Mouse (Mus musculus): ENCODE measurements around the gene Gnaz.
A peak's percentile ranks its signal among the peaks of the same experiment; 100 is the strongest.
"Not testable (repeated sequence)": the region's sequence is repeated elsewhere in the genome, so short reads cannot be mapped to it uniquely, and the experiment has no call there.

Gnaz gene

DNA sequence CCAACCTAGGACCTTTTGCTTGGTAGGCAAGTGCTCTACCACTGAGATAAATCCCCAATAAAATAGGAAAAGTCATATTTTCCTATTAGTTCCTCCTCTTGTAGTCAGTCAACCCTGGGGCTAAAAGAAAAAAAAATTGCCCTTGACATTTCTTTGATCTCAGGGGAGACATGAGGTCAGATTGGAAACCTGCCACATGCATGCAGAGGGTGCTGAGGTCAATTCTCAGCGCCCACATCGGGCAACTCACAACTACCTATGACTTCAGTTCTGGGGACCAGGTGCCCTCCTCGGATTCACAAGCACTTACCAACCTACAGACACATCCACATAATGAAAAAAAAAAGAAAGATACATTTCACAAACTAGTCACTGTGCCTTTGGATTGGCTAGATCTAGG lies 63.3 kb downstream of the Gnaz start:
- DNase-seq = no peak

DNA sequence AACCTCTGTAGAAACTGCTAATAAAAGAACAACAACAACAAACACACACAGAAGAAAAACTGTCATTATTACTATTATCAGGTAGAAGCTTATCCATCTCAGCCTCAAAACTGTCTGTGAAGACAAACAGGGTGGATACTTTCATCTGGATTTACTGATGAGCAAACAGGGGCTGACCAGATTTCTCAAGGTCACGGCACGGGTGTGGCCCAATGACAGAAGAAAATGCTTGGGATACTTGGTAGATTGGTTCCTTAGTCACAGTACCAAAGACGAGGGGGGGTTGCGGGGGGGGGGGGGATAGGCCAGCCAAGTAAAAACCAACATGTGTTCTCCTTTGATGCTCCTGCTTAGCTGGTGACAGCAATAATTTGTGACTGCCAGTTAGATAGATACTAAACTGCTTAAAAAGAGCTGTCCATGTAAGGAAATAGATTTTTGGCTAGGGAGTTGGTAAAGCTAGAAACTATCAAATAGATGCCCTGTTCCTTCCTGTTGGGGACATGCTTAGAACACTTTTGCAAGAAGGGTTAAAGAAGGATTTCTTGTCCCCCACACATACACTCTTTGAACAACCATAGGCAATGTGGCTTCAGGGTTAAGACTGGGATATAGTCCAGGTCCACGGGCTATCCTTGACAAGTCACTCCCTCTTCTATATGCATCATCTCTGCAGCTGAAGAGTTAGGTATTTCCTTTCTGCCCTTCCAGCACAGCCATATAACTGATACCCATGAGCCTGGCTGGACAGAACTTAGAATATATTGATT lies 64.6 kb downstream of the Gnaz start:
- no peak for DNase-seq

DNA sequence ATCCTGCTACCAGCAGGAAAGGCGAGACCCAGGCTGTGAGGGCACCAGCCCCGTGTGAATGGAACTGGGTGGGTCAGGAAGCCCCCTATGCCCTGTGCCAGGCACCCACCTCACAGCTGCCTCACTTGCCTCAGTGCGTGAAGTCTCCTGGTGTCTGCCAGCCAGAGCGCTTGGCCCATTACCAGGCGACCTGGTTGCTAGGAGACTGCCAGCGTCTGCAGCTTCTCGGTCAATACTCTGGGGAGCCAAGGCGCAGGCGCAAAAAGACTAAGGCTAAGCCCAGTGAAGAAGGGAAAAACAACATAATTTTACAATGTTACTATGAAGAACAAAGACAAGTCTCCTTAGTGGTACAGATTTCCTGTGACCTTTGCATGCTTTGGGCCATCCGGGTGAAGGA lies 65.4 kb downstream of the Gnaz start, which contains the start of gene Rsph14:
Rsph14 (minus strand) TSS at position 192 of the 400 bp plus-strand sequence.
- peak; percentile 68 to 84 for DNase-seq

DNA sequence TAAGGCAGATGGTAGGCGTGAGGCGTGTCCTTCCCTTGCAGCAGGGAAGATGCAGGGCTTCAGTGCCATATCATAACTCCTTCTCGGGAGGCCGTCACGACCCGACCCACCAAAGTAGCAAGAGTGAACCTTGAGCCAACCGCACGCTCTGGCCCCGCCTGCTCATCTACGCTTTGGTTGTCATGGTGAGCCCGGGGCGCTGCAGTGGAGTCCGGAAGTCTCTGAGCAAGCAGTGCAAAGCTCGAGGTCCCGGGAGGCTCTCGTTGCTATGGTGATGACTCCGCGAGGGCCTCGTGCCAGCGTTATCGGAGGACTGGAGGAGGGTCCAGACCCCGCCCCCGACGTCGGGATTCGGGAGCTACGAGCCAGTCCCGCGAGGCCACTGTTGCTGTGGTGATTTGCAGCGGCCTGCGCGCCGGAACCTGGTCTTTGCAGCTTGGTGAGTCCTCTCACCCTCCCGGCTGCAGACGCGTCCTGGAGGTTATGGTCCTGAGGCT lies 70.0 kb downstream of the Gnaz start, which contains the start of gene Rab36:
Rab36 (plus strand) TSS at position 176 of the 497 bp plus-strand sequence.
- peak; percentile 83 to 90 for DNase-seq

DNA sequence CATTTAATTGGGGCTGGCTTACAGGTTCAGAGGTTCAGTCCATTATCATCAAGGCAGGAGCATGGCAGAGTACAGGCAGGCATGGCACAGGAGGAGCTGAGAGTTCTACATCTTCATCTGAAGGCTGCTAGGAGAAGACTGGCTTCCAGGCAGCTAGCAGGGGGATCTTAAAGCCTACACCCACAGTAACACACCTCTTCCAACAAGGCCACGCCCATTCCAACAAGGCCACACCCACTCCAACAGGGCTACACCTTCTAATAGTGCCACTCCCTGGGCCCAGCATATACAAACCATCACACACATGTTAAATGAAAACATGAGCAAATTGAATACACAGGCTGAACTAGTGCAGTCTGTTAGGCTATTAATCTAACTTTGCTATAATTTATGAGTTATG lies 75.1 kb downstream of the Gnaz start:
- not testable (repeated sequence) for DNase-seq

DNA sequence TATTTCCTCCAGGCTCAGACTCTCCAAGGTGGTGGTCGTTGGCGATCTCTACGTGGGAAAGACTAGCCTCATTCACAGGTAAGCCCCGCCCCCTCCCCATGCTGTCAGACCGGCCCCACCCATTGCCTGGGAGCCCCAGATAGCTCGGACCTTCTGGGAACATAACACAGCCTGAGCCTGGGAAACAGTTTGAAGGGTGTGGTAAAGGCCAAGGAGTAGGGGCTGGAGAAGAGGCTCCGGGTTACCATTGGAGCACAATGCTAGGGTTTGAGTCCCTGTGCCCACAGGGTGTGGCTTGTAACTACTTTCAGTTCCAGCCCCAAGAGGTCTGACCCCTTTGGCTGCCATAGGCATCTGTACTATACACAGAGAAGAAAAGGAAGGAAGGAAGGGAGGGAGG lies 77.5 kb downstream of the Gnaz start:
- no peak for DNase-seq

DNA sequence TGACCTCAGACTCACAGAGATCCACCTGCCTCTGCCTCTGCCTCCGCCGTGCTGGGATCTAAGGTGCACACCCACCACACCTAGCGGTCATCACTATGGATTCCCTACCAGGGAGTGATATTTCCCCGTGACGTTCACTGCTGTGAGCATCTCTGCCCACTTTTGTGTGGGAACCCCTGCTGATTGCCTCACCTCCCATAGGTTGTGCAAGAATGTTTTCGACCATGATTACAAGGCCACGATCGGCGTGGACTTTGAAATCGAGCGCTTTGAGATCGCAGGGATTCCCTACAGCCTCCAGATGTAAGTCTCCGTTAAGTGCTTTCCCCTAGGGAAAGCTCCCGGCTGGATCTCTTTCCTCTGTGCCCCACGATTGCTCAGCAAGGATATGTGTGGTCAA lies 78.9 kb downstream of the Gnaz start:
- no peak for DNase-seq

DNA sequence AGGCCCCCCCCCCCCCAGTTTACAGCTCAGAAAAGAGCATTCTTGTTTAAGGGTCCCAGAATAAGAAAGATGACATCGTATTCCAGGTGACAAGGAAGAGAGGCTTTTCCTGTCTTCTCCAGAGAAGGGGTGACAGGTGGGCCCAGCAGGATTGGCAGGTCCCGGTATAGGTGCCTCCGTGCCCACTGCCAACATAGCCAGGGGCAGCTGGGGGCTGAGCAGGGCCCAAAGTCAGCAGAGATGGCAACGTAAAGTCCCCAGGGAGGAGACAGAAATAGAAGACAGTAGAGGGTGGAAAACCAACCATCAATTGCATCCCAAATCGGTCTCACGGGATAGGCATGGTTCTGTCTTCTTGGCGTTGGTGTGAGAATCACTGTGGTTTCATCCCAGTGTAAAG lies 81.7 kb downstream of the Gnaz start:
- no peak for DNase-seq

DNA sequence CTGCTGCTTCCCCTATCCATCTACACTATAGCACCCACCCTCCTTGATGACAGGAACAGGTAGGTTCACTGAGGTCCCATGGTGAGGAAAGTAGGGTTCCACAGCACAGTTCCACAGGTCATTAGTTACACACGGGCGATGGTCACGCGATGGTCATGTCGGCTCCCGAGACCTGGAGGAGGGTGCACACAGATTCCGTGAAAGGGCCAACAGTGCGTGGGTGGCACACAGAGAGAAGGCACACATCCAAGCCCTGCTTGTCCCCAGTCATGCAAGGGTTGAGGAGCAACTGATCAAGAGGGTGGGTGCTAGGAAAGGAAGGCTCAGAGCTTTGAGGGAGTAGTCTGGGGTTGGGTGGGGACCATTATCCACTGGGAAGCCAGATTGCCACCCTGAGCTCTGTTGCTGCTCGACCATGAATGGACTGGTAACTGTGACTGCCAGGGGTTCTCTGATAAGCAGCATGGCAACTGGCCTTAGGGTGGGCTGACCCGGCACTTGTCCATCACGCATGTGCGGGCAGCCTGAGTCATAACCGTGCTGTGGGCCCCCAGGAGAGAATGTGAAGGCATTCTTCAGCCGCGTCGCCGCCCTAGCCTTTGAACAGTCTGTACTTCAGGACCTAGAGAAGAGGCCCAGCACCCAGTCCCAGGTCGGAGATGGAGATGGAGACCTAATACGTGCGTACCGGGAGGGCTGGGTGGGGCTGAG lies 84.5 kb downstream of the Gnaz start:
- DNase-seq = peak; percentile 46 to 54

DNA sequence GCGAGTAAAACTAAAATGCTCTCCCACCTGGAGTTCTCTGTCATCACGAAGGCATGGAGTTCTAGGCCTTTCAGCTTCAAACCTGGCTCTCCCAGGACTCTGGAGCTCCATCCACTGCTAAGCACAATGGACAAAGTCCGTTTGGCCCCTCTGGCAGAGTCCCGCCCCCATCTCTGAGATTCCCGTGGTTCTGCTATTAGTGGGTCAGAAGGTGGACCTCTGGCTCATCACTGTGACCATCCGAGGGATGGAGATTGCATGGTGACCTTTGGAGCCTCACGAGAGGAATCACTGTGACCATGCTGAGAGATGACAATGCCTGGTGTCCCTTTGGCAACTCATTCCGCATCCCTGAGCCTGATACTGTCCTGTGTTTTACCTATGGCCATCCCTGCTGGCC lies 85.9 kb downstream of the Gnaz start:
- no peak for DNase-seq

DNA sequence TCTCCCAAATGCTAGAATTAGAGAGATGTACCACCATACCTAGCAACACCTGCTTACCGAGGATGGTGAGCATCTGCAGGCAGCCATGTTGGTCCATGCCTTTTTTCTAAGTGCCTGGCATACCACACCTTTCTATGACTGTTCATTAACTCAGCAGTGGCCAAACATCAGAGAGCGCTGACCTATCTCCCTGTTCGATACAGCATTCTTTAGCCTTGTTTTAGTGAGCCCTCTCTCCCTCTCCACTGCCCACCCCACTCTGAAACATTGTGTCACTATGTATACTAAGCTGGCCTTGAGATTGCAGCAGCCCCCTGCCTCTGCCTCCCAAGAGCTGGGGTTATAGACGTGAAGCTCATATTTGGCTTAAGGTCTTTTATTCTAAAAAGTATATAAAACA lies 86.7 kb downstream of the Gnaz start:
- no peak for DNase-seq

DNA sequence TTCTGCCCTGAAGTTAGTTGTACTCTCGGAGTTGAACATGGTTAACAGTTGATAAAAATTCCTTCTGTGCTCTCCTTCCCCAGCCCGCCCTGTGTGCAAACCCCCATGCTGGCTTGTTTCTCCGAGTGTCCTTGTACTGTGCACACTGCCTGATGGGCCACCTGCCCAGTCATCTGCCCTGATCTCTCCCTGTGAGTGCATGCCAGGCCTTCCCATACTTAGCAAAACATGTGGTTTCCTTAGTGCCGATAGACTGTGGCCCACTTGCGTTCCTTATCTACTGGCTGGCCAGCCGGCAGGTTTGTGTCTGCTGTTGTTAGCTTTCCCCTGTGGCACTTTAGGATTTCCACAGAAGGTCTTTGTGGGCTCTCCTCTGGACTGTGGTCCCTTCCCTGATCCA lies 87.1 kb downstream of the Gnaz start:
- peak; percentile 37 to 54 for DNase-seq

DNA sequence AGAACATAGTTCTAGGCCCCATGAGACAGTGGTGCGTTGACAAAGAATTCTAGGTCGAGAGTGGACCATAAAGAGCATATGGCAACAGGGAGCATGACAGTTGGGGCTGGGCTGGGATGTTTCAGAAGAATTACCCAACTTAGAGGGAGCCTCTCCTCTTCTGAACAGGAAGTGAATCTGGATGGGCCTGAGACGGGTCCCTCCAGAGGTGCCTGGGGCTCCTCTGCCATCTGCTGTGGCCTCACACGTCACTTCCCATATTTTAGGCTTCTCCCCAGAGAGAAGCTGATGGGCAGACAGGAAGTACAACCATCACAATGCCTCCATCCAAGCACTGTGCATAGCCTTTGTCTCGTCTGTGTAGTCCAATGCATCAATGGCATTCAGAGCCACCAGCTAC lies 88.7 kb downstream of the Gnaz start:
- no peak for DNase-seq

DNA sequence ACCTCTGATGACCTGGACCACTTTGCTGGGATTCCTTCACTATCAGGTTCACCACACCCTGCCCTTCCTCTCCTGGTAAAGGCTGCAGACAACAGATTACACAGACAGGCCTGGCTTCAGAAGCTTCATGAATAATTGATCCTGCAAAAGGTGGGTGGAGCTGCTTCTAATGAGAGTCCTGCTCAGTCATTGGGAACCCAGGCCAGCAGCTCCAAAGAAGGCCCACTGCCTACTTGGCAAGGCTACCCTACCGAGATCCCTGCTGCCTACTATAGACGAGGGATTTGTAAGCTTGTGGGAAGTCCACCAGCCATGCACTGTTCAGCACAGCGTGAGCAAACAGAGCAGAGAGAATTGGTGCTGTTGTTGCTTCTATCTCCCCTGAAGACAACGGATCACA lies 89.3 kb downstream of the Gnaz start:
- DNase-seq = peak in 1 of 2 experiments; percentile 36

DNA sequence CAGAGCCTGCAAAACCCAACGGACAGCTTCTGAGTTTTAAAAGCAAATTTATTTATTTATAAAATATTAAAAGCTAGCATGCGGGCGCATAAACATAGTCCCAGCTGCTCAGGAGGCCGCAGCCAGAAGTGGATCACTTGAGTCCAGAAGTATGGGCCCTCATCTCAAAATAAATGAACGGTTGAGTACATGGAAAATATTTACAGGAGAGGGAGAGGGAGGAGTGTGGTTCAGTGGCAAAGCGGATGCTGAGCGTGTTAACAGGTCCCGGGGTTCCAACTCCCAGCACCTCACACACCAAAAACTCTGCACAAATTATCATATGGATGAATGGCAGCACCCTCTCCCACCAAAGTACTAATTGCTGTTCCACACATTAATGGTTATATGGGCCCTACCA lies 91.4 kb downstream of the Gnaz start:
- no peak for DNase-seq

DNA sequence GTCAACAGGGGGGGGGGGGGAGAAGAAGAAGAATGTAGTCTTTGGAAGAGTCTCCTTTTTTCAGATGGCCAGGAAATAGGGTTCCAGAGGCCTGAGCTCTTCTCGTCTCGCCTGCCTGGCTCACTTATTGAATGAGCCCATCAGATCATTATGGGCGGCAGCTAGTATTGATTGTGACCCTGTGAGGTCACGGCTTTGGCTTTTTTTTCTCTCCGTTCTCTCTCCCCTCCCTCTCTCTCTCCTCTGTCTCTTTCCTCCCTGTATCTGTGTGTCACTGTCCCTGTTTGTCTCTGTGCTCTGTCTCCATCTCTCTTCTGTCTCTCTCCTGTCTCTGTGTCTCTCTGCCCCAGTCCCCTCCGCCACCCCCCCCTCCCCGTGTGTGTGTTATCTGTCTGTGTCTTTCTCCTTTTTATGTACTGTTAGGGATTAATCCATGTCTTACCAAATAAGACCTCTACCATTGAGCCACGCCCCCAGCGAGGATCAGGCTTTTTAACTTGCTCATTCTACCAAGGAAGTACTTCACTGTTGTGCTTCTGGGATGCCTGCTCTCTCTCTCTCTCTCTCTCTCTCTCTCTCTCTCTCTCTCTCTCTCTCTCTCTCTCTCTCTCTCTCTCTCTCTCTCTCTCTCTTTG lies 91.9 kb downstream of the Gnaz start:
- no peak for DNase-seq

DNA sequence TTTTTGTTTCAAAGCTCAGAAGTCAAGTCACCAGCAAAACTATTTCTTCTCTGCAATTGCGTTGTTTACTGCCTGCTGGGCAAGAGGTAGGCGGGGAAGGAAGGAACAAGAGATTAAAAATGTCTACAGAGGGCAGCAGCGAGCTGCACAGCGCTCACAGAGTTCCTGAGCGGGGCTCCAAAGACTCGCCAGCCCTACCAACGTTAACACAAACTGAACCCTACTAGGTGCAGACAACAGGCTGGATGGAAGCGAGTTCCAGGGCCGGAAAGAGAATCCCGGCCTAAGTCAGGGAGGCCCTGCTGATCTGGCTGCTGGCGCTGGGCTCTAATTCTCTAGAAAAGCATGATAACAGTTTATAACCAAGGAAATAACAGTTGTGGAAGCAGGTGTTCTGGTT lies 92.4 kb downstream of the Gnaz start:
- peak; percentile 82 to 85 for DNase-seq

DNA sequence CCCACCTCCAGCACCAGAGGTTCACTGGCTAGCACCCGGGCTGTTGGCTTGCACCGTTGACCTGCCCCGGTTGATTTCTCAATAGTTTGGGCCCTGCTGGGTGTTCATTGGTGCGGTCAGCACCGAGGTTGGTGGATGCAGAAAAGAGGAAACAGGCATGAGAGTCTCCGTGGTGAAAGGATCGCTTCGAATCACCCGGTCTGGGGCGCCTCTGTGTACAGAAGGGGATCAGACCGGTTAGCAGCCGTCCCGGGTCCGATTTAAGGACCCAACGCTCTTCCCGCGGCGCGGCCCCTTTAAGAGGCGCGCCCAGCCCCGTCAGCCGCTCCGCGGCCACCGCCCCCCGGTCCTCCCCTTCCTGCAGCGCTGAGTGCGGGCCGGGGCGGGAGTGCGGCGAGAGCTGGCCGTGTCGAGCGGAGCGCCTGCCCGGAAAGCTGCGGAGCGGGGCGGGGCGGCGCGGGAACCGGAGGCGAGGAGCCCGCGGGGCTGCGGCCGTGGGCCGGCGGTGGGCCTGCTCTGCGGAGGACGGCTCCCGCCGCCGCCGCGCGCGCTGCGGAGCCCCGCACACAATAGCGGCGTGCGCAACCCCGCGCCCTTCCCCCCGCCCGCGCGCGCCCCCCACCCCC lies 93.4 kb downstream of the Gnaz start, which contains the start of gene Bcr:
Bcr (plus strand) TSS at position 376 of the 626 bp plus-strand sequence.
- peak; percentile 89 to 93 for DNase-seq

DNA sequence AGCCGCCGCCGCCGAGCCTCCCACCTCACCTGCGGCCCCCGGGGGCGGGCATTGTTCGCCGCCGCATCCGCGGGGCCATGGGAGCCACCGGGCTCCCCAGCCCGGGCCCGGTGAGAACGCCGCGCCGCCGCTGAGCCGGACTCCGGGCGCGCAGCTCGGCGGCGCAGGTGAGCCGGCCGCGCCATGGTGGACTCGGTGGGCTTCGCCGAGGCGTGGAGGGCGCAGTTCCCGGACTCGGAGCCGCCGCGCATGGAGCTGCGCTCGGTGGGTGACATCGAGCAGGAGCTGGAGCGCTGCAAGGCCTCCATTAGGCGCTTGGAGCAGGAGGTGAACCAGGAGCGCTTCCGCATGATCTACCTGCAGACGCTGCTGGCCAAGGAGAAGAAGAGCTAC lies 93.9 kb downstream of the Gnaz start:
- DNase-seq = peak; percentile 60 to 71

DNA sequence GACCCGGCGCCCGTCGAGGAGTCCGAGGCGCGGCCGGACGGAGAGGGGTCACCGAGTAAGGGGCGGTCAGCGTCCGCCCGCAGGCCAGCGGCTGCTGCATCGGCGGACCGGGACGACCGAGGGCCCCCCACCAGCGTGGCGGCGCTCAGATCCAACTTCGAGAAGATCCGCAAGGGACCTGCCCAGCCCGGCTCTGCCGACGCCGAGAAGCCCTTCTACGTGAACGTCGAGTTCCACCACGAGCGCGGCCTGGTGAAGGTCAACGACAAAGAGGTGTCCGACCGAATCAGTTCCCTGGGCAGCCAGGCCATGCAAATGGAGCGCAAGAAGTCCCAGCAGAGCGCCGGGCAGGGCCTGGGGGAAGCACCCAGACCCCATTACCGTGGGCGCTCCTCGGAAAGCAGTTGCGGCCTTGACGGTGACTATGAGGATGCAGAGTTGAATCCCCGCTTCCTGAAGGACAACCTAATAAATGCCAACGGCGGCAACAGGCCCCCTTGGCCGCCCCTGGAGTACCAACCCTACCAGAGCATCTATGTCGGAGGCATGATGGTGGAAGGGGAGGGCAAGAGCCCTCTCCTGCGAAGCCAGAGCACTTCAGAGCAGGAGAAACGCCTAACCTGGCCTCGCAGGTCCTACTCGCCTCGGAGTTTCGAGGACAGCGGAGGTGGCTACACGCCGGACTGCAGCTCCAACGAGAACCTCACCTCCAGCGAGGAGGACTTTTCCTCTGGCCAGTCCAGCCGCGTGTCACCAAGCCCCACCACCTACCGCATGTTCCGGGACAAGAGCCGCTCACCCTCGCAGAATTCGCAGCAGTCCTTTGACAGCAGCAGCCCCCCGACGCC lies 94.6 kb downstream of the Gnaz start:
- peak; percentile 51 to 56 for DNase-seq

DNA sequence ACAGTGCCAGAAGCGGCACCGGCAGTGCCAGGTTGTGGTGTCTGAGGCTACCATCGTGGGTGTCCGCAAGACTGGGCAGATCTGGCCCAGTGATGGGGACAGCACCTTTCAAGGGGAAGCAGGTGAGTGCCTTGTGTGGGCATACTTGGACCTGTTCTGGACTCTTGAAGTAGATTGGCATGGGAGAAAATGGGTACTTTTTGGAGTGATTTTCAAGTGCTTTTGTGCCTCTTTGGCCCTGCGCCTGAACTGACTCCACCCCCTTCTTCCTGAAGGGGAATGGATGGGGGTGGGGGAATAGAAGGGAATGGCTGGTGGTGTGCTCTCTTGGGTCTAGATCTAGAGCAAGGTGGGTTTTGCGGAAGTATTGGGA lies 95.2 kb downstream of the Gnaz start:
- DNase-seq = peak; percentile 31 to 42

DNA sequence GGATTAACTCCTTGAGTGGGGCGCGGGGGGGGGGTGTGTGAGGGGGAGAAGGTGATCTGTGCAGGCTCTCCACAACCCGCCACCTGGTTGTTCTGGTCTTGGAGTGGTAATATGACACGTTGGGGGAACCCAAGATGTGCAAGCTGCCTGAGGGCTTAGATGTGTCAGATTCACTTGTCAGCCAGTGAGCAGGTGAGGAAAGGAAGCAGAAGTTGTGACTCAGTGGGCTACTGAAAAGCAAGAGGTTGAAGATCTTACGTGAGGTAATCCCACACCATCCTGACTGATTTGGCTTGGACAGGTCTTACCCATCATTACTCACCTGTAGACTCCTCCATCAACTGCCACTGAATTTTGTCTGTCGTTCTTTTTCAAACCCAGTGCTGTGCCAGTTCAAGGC lies 95.6 kb downstream of the Gnaz start:
- DNase-seq = no peak
